31 mouse cellular contexts compared by ENCODE assay signal in genomic region chr10:88441224-88441623, GRCm38 (mm10). TPM values are rescaled to one million over a fixed set of nuclear protein-coding genes. Genes with fewer than 3 reads are reported as not detected.
DNase-seq lines count a peak whose midpoint lies in the region; ATAC-seq and TF ChIP-seq lines count a peak whose summit lies in the region.
"Had no signal": no experiment of that assay in that cellular context is flagged by ENCODE, and none has a peak within 500 bp of the region (broad histone marks: within the 10 kb centered on the region; RNA-seq: fewer than 3 reads in every experiment).

No protein-coding gene starts in this region.

- 78% methylated on average over 6 of the region's 6 CpGs for WGBS in heart, embryonic 12.5 days
- WGBS in forebrain, embryonic 16.5 days: 87% methylated on average over 6 of the region's 6 CpGs
- WGBS in hindbrain, embryonic 14.5 days: 87% methylated on average over 6 of the region's 6 CpGs

- H3K9ac ChIP-seq in heart, embryonic 12.5 days: no peak overlapping the region
- H3K9ac ChIP-seq in forebrain, embryonic 16.5 days (replicated peaks; ENCODE audit: low read depth, low read length): no peak overlapping the region
- no peak overlapping the region for H3K9ac ChIP-seq in hindbrain, embryonic 14.5 days
- H3K9ac ChIP-seq: forebrain, postnatal 0 days had no signal

- DNase-seq in heart, adult 8-10 months (ENCODE audit: low spot score): peak; percentile 5
- peak; percentile 26 for DNase-seq in 416B (ENCODE audit: low read depth)
- DNase-seq in hindbrain, embryonic 14.5 days (ENCODE audit: low spot score): no peak
- DNase-seq in testis, postnatal 10 days (ENCODE audit: low spot score): no peak
- DNase-seq: adrenal gland, postnatal 25 days; B cell, adult 2 months; cerebellum, adult 11 months; cerebellum, adult 9-11 months; forebrain, postnatal 0 days; gastrocnemius, postnatal 14 days; heart, adult 2 months; kidney, adult 11 months; liver; lung, adult 18-20 months; lung, postnatal 4 days; thymus, postnatal 25 days had no signal

- no peak for ATAC-seq in heart, embryonic 12.5 days (ENCODE audit: insufficient number of reproducible peaks, low FRiP score)
- ATAC-seq in megakaryocyte, adult 5-6 weeks (ENCODE audit: poor library complexity, severe bottlenecking): peak; percentile 85
- ATAC-seq in forebrain, embryonic 16.5 days: no peak
- no peak for ATAC-seq in hindbrain, embryonic 14.5 days (ENCODE audit: low FRiP score)
- ATAC-seq: activated CD4-positive, CD25-positive, alpha-beta regulatory T cell, adult 4 months; forebrain, postnatal 0 days had no signal

- no peak for TF ChIP-seq POLR2A in bone marrow macrophage, adult 2 months (IDR thresholded peaks at IDR 0.05; ENCODE audit: borderline replicate concordance, low read depth, low read length)

- no peak overlapping the region for H3K4me2 ChIP-seq in heart, embryonic 12.5 days
- no peak overlapping the region for H3K4me2 ChIP-seq in forebrain, embryonic 16.5 days (ENCODE audit: low read length)
- no peak overlapping the region for H3K4me2 ChIP-seq in hindbrain, embryonic 14.5 days (replicated peaks)
- H3K4me2 ChIP-seq: midbrain, embryonic 11.5 days had no signal

- H3K36me3 ChIP-seq in heart, embryonic 12.5 days: peaks cover 31% of the 10 kb centered on the region
- H3K36me3 ChIP-seq in forebrain, embryonic 16.5 days (ENCODE audit: control insufficient read depth, insufficient read depth): peaks cover 9% of the 10 kb centered on the region
- H3K36me3 ChIP-seq in hindbrain, embryonic 14.5 days (replicated peaks; ENCODE audit: control insufficient read depth, insufficient read depth): peaks cover 74% of the 10 kb centered on the region

- no peaks in the 10 kb centered on the region for H3K27me3 ChIP-seq in heart, embryonic 12.5 days (replicated peaks)
- no peaks in the 10 kb centered on the region for H3K27me3 ChIP-seq in forebrain, embryonic 16.5 days (replicated peaks; ENCODE audit: control insufficient read depth, insufficient read depth, low read length)
- H3K27me3 ChIP-seq in hindbrain, embryonic 14.5 days (ENCODE audit: control insufficient read depth, insufficient read depth, low read length): no peaks in the 10 kb centered on the region

- no peak overlapping the region for H3K27ac ChIP-seq in heart, embryonic 12.5 days (ENCODE audit: poor library complexity, severe bottlenecking)
- H3K27ac ChIP-seq in bone marrow macrophage, adult 2 months (ENCODE audit: insufficient read depth, low read depth, low read length): peak overlapping the region; percentile 63
- H3K27ac ChIP-seq in forebrain, embryonic 16.5 days (ENCODE audit: low read length): no peak overlapping the region
- no peak overlapping the region for H3K27ac ChIP-seq in hindbrain, embryonic 14.5 days
- H3K27ac ChIP-seq: embryonic facial prominence, embryonic 10.5 days; forebrain, embryonic 10.5 days; heart, adult 2 months; kidney, postnatal 0 days; limb, embryonic 10.5 days had no signal

- TF ChIP-seq CTCF in bone marrow macrophage, adult 2 months (IDR thresholded peaks at IDR 0.05; ENCODE audit: low read depth, low read length): no peak

- no peaks in the 10 kb centered on the region for H3K9me3 ChIP-seq in heart, embryonic 12.5 days (replicated peaks)
- H3K9me3 ChIP-seq in forebrain, embryonic 16.5 days (ENCODE audit: control insufficient read depth, low read length): 0 out of 2 replicates have a peak, but pooled peaks cover 2% of the 10 kb centered on the region
- no peaks in the 10 kb centered on the region for H3K9me3 ChIP-seq in hindbrain, embryonic 14.5 days (ENCODE audit: control insufficient read depth, low read length)
- H3K9me3 ChIP-seq: embryonic facial prominence, embryonic 10.5 days; forebrain, embryonic 10.5 days; limb, embryonic 10.5 days had no signal

- H3K4me1 ChIP-seq in heart, embryonic 12.5 days (replicated peaks): no peaks in the 10 kb centered on the region
- peaks cover 6% of the 10 kb centered on the region for H3K4me1 ChIP-seq in bone marrow macrophage, adult 2 months (ENCODE audit: control insufficient read depth, insufficient read depth, low read length)
- H3K4me1 ChIP-seq in forebrain, embryonic 16.5 days (replicated peaks; ENCODE audit: control insufficient read depth, insufficient read depth, low read length): no peaks in the 10 kb centered on the region
- H3K4me1 ChIP-seq in hindbrain, embryonic 14.5 days (replicated peaks; ENCODE audit: control insufficient read depth, insufficient read depth, low read length): no peaks in the 10 kb centered on the region
- H3K4me1 ChIP-seq: embryonic facial prominence, embryonic 10.5 days; forebrain, embryonic 10.5 days; limb, embryonic 10.5 days had no signal

- H3K4me3 ChIP-seq in heart, embryonic 12.5 days: no peak overlapping the region
- no peak overlapping the region for H3K4me3 ChIP-seq in bone marrow macrophage, adult 2 months (ENCODE audit: insufficient read depth, low read length)
- no peak overlapping the region for H3K4me3 ChIP-seq in forebrain, embryonic 16.5 days (replicated peaks; ENCODE audit: low read length)
- no peak overlapping the region for H3K4me3 ChIP-seq in hindbrain, embryonic 14.5 days (replicated peaks; ENCODE audit: low read length)
- H3K4me3 ChIP-seq: embryonic facial prominence, embryonic 10.5 days; forebrain, embryonic 10.5 days; heart, adult 2 months; limb, embryonic 10.5 days had no signal

RNA-seq across cellular contexts. Expression of gene Sycp3, which starts 18.1 kb away (rescaled TPM):
- total RNA-seq in heart, adult 8-10 months (2022): not detected
- polyA plus RNA-seq in heart, embryonic 12.5 days (2016; fragmentation: Nextera tagmentation; extraction: Ambion mirVana): 0.50 TPM in 1 of 2 replicates, not detected in the other
- polyA plus RNA-seq in bone marrow macrophage, adult 2 months (2012; ENCODE audit: insufficient read depth, insufficient read length, missing spikeins): not detected in 2 replicates
- not detected in 2 replicates for total RNA-seq in megakaryocyte, adult 5-6 weeks (2015)
- total RNA-seq in megakaryocyte, adult 5-6 weeks (2017): 0.62 TPM in 1 of 2 replicates, not detected in the other
- not detected in 2 replicates for polyA plus RNA-seq in forebrain, embryonic 16.5 days (2015; fragmentation: Nextera tagmentation; extraction: Ambion mirVana)
- 0.20 and 0.26 TPM in 2 replicates for polyA plus RNA-seq in hindbrain, embryonic 14.5 days (2014; fragmentation: Nextera tagmentation; extraction: Ambion mirVana)
- total RNA-seq: gastrocnemius, postnatal 14 days; heart, adult 2 months; MEL; midbrain, postnatal 0 days; neutrophil, adult 5-6 weeks had no signal
- polyA plus RNA-seq: activated CD4-positive, CD25-positive, alpha-beta regulatory T cell, adult 4 months; heart, adult 2 months; hindbrain, embryonic 11.5 days; large intestine, adult 2 months; midbrain, embryonic 11.5 days had no signal

Comparison
In these comparisons a context has a peak if more than half of its experiments do, and no peak if none do; other contexts are left out.
1. DNase-seq: peak in heart, adult 8-10 months (single experiment) and 416B (single experiment); none in hindbrain, embryonic 14.5 days (single experiment) and testis, postnatal 10 days (single experiment).